Mouse (Mus musculus): ENCODE data around the gene Lims1. TPM values are rescaled to one million over a fixed set of nuclear protein-coding genes. Genes with fewer than 3 reads are reported as not detected.
A peak's percentile ranks its signal among the peaks of the same experiment; 100 is the strongest.

The Lims1 gene
- polyA plus RNA-seq, 1 experiment from 2014 or later = 107 TPM

DNA sequence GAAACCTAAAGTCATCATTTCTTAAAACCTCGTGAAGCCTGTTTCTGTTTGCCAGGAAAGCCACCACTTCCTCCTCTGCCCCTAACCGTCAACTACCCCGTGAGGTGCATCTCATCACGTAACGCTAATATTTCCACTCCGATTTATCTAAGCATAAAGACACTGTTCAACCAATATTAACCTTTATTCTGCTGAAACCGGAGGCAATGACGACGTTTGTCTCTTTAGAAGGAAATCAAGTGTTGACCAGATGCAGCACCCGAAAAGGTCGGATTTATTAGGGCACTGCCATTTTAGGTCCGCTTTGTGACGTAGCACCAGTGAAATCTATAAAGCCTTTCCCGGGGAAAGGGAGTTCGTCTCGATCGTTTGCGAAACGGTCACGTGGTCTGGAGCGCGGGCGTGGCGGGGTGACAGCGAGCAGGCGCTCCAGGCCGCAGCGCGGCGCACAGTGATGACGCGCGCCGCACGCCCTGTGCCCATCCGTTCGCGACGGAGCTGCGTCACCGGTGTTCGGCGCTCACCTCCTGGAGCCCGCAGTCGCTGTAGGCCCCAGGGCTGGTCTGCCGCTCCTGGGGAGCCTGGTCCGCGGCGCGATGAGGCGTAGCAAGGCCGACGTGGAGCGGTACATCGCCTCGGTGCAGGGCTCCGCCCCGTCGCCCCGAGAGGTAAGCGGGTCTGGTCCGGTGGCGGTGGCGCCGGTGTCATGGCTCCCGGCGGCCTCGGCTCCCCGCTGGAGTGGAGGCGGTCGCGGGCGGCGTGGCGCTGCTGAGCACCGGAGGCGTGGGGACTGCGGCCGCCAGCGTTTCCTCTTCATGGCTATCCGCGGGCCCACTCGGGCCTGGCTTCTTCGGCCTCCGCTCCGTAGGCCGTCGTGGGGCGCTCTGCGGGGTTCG lies 123.4 kb downstream of the Lims1 start, which contains the start of gene Ranbp2:
Gene Ranbp2, plus strand, starts transcription at position 537 of the 896 bp plus-strand sequence.
- Histone ChIP-seq H3K4me3 (replicated peaks) (peak within 1 kb of the TSS; percentile 99), H3K27ac (peak within 1 kb of the TSS; percentile 94), H3K4me1 (replicated peaks) (peaks cover 7% of the 10 kb centered on the region; the same call in 1 of the 2 replicates), H3K36me3 (no peaks in the 10 kb centered on the region), H3K9me3 (no peaks in the 10 kb centered on the region), H3K27me3 (no peaks in the 10 kb centered on the region), H3K9ac (replicated peaks) (peak within 1 kb of the TSS; percentile 95), H3K4me2 (peak within 1 kb of the TSS; percentile 73)
- under 1% methylated on average over 91 of the region's 91 CpGs for WGBS
- peak; percentile 97 for ATAC-seq (ENCODE audit: insufficient number of reproducible peaks, insufficient read depth, low FRiP score, low TSS enrichment, low read depth)

DNA sequence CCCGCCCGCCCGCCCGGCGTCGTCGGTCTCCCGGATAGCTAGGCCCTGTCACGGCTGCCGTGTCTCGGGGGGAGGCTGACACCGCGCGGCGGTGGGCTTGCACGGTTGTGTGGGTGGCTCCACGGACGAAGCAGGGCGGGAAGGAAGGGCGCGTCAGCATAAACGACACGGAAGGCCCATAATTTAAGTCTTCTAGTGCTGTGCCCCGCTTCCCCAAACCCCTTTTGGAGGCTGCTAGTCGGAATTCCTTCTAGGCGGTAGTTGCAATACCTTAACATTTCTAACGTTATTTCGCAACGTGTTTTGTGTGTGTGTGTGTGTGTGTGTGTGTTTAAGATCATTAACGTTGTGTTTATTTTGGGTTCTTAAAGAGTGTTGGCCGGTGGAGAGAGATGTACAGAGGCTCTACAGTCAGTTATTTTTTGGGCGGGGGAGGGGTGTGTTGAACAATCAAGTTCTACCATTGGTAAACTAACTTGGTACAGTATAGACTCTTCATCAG lies 124.1 kb downstream of the Lims1 start:
- Histone ChIP-seq H3K4me2 (peak overlapping the region; percentile 73), H3K27ac (peak overlapping the region; percentile 94), H3K36me3 (peaks cover 3% of the 10 kb centered on the region), H3K4me1 (replicated peaks) (peaks cover 7% of the 10 kb centered on the region; the same call in 1 of the 2 replicates), H3K4me3 (replicated peaks) (peak overlapping the region; percentile 99), H3K9ac (replicated peaks) (peak overlapping the region; percentile 95), H3K9me3 (no peaks in the 10 kb centered on the region), H3K27me3 (no peaks in the 10 kb centered on the region)
- under 1% methylated on average over 32 of the region's 32 CpGs for WGBS
- ATAC-seq (ENCODE audit: insufficient number of reproducible peaks, insufficient read depth, low FRiP score, low TSS enrichment, low read depth) = no peak; the same call in 1 of the 2 replicates

DNA sequence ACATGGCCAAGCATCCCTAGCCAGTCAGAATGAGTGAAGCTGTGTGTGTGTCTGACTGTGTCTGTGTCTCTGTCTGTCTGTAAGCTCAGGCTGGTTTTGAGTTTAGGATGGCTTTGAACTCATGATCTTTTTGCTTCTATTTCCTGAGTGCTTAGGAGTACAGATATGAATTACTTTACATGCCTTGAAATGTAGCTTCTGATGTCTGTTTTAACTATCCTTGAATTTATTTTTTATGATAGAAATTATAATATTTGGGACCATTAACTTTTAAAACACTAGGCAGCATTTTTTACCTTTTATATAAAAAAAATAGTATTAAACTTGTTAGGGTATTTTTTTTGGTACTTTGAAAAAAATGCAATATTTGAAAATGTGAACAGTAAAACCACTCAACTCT lies 128.3 kb downstream of the Lims1 start:
- Histone ChIP-seq H3K27ac (no peak overlapping the region), H3K36me3 (peaks cover 38% of the 10 kb centered on the region), H3K4me2 (no peak overlapping the region), H3K4me1 (replicated peaks) (0 out of 2 replicates have a peak, but pooled peaks cover 3% of the 10 kb centered on the region), H3K9ac (replicated peaks) (no peak overlapping the region), H3K4me3 (replicated peaks) (no peak overlapping the region), H3K27me3 (no peaks in the 10 kb centered on the region), H3K9me3 (no peaks in the 10 kb centered on the region)
- no peak for ATAC-seq (ENCODE audit: insufficient number of reproducible peaks, insufficient read depth, low FRiP score, low TSS enrichment, low read depth)

DNA sequence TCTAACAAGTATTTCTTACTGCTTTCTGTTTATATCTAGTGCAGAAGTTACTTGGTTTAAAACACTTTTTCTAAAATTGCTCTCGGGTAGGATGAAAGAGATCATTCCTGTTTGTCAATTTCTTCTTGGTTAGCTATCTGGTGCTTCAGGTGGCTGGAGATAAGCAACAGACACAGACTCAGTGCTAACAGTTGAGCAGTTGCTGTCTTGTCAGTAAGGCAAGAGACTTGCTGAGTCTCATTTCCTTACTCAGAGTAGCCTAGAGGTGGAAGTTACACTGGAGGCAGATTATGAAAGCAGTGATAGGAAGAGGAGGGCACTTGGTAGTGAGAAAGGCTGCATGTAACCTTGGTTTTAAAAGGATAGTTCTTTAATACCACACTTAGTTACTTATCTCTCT lies 128.9 kb downstream of the Lims1 start:
- Histone ChIP-seq H3K9ac (replicated peaks) (no peak overlapping the region), H3K4me2 (no peak overlapping the region), H3K9me3 (no peaks in the 10 kb centered on the region), H3K4me3 (replicated peaks) (no peak overlapping the region), H3K36me3 (peaks cover 40% of the 10 kb centered on the region), H3K27ac (no peak overlapping the region), H3K27me3 (no peaks in the 10 kb centered on the region), H3K4me1 (replicated peaks) (0 out of 2 replicates have a peak, but pooled peaks cover 3% of the 10 kb centered on the region)
- 96% methylated on average over 1 of the region's 1 CpGs for whole genome bisulfite sequencing
- no peak for ATAC-seq (ENCODE audit: insufficient number of reproducible peaks, insufficient read depth, low FRiP score, low TSS enrichment, low read depth)

DNA sequence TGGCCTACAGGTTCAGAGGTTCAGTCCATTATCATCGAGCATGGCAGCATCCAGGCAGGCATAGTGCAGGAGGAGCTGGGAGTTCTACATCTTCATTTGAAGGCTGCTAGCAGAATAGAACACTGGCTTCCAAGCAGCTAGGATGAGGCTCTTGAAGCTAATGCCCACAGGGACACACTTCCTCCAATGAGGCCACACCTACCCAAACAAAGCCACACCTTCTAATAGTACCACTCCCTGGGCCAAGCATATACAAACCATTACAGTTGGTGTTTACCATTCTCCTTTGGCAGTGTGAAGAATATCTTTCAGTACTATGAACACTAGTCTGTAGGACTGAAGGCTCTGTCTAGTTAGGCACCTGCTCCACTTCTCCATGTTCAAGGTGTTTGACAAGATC lies 136.6 kb downstream of the Lims1 start:
- Histone ChIP-seq H3K27me3 (no peaks in the 10 kb centered on the region), H3K4me3 (replicated peaks) (no peak overlapping the region), H3K27ac (no peak overlapping the region), H3K9ac (replicated peaks) (no peak overlapping the region), H3K4me1 (replicated peaks) (no peaks in the 10 kb centered on the region), H3K36me3 (peaks cover 81% of the 10 kb centered on the region), H3K9me3 (no peaks in the 10 kb centered on the region), H3K4me2 (no peak overlapping the region)
- WGBS = 85% methylated on average over 1 of the region's 1 CpGs
- no peak for ATAC-seq (ENCODE audit: insufficient number of reproducible peaks, insufficient read depth, low FRiP score, low TSS enrichment, low read depth)

Other genes starting within 250 kb of the Lims1 start
- gene AW822073, start 98.5 kb upstream of the Lims1 start, polyA plus RNA-seq (2016; fragmentation: Nextera tagmentation; extraction: Ambion mirVana) = not detected in 2 replicates
- gene Duxf3, start 90.8 kb upstream of the Lims1 start, polyA plus RNA-seq (2016; fragmentation: Nextera tagmentation; extraction: Ambion mirVana) = not detected in 2 replicates
- not detected in 2 replicates for gene Gm4981, start 86.8 kb upstream of the Lims1 start, polyA plus RNA-seq (2016; fragmentation: Nextera tagmentation; extraction: Ambion mirVana)
- 62.5 and 71.3 TPM in 2 replicates for gene Gcc2, start 68.0 kb upstream of the Lims1 start, polyA plus RNA-seq (2016; fragmentation: Nextera tagmentation; extraction: Ambion mirVana)
- 29.3 and 30.4 TPM in 2 replicates for gene Ranbp2, start 123.5 kb downstream of the Lims1 start, polyA plus RNA-seq (2016; fragmentation: Nextera tagmentation; extraction: Ambion mirVana)
- 13.9 and 15.4 TPM in 2 replicates for gene Ccdc138, start 174.5 kb downstream of the Lims1 start, polyA plus RNA-seq (2016; fragmentation: Nextera tagmentation; extraction: Ambion mirVana)

Measured in limb, embryonic 12.5 days (tissue).